In the genomic region with DNA sequence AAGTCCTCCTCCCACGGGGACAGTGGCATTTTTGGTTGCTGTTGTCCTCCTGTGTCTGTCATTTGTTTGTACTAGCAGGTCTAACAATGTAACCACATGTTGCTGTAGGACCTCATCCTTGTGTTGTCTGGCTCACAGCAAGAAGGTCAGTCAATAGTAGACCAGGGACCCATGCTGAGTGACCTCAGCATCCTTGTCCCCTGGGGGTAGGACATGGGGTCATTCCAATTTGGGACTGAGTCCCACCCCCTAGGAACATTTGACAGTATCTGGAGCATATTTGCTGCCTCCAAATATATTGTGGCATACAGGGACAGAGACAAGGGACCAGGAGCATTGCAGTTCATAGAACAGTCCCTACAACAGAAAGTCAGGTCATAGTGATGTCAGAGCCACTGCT, we compare ENCODE assay signal across 23 mouse cellular contexts. TPM values are rescaled to one million over a fixed set of nuclear protein-coding genes. Genes with fewer than 3 reads are reported as not detected.
DNase-seq lines count a peak whose midpoint lies in the region; TF ChIP-seq lines count a peak whose summit lies in the region.
"Had no signal": no experiment of that assay in that cellular context is flagged by ENCODE, and none has a peak within 500 bp of the region (broad histone marks: within the 10 kb centered on the region; RNA-seq: fewer than 3 reads in every experiment).

No protein-coding gene starts in this region.

- no peaks in the 10 kb centered on the region for H3K27me3 ChIP-seq in testis, adult 2 months (ENCODE audit: control insufficient read depth, insufficient read depth, low read length)
- H3K27me3 ChIP-seq: embryonic facial prominence, embryonic 13.5 days; embryonic facial prominence, embryonic 15.5 days; forebrain, embryonic 12.5 days had no signal

- H3K27ac ChIP-seq in gastrocnemius, adult 2 months, result peak overlapping the region; percentile 68
- no peak overlapping the region for H3K27ac ChIP-seq in testis, adult 2 months (ENCODE audit: control insufficient read depth, insufficient read depth, low read depth, low read length)
- H3K27ac ChIP-seq: embryonic facial prominence, embryonic 13.5 days; embryonic facial prominence, embryonic 15.5 days; forebrain, embryonic 10.5 days; forebrain, embryonic 12.5 days had no signal

- H3K4me1 ChIP-seq in testis, adult 2 months (ENCODE audit: control insufficient read depth, insufficient read depth, low read length), result no peaks in the 10 kb centered on the region; the same call in 1 of the 2 replicates
- H3K4me1 ChIP-seq: embryonic facial prominence, embryonic 13.5 days; embryonic facial prominence, embryonic 15.5 days; forebrain, embryonic 10.5 days; forebrain, embryonic 12.5 days had no signal

- TF ChIP-seq POLR2A in testis, adult 2 months (IDR thresholded peaks at IDR 0.05; ENCODE audit: control insufficient read depth, low read depth, low read length), result no peak

- intact Hi-C loops in gastrocnemius, adult 2 months (cut with DNase I), result no loop called here

- TF ChIP-seq CTCF in gastrocnemius, adult 2 months (IDR thresholded peaks at IDR 0.05), result no peak
- TF ChIP-seq CTCF in testis, adult 2 months (IDR thresholded peaks at IDR 0.05; ENCODE audit: control insufficient read depth, insufficient read depth, insufficient replicate concordance, low read depth, low read length), result no peak

- H3K4me3 ChIP-seq in gastrocnemius, adult 2 months, result no peak overlapping the region
- peak overlapping the region; percentile 80 for H3K4me3 ChIP-seq in testis, adult 2 months (ENCODE audit: control insufficient read depth, low read depth, low read length)
- H3K4me3 ChIP-seq: embryonic facial prominence, embryonic 13.5 days; embryonic facial prominence, embryonic 15.5 days; erythroblast, embryonic 14.5 days; forebrain, embryonic 10.5 days; forebrain, embryonic 12.5 days had no signal

- no peaks in the 10 kb centered on the region for H3K36me3 ChIP-seq in testis, adult 2 months (ENCODE audit: control insufficient read depth, insufficient read depth, low read length)
- H3K36me3 ChIP-seq: embryonic facial prominence, embryonic 13.5 days; embryonic facial prominence, embryonic 15.5 days; forebrain, embryonic 10.5 days; forebrain, embryonic 12.5 days had no signal

- no peak for DNase-seq in gastrocnemius, adult 2 months
- DNase-seq in gastrocnemius, adult 8-10 months (ENCODE audit: low spot score in 2 of 2), result no peak
- peak; percentile 93 for DNase-seq in heart, adult 11 months
- DNase-seq in heart, postnatal 4 days, result no peak
- no peak for DNase-seq in testis, postnatal 10 days (ENCODE audit: low spot score)
- DNase-seq in neural tube, embryonic 10.5 days (ENCODE audit: extremely low spot score, low spot score), result no peak
- DNase-seq: adrenal gland, adult 2 months; adrenal gland, postnatal 10 days; adrenal gland, postnatal 25 days; cerebellum, adult 11 months; cerebellum, adult 18-20 months; cerebellum, adult 8-10 months; cerebellum, adult 9-11 months; cerebellum, postnatal 14 days; cerebellum, postnatal 36 days; embryo, embryonic 11 days had no signal

RNA-seq across cellular contexts. Expression of a gene that starts 41.3 kb away (rescaled TPM):
- 10 to 100 TPM; 19.1 to 20.1 TPM for total RNA-seq in gastrocnemius, adult 2 months (2021)
- total RNA-seq in gastrocnemius, adult 8-10 months (2022), result 10 to 100 TPM; 11.5 to 20.6 (median 14.3) TPM
- 10 to 100 TPM; 14.0 to 17.0 TPM for total RNA-seq in heart, postnatal 4 days (2021)
- 8.4 and 22.6 TPM in 2 replicates for polyA plus RNA-seq in testis, adult 2 months (2012; rRNA removed)
- total RNA-seq: MEL had no signal
